Mouse (Mus musculus): ENCODE results near the gene Trappc2l.
A peak's percentile ranks its signal among the peaks of the same experiment; 100 is the strongest.

Trappc2l gene

DNA sequence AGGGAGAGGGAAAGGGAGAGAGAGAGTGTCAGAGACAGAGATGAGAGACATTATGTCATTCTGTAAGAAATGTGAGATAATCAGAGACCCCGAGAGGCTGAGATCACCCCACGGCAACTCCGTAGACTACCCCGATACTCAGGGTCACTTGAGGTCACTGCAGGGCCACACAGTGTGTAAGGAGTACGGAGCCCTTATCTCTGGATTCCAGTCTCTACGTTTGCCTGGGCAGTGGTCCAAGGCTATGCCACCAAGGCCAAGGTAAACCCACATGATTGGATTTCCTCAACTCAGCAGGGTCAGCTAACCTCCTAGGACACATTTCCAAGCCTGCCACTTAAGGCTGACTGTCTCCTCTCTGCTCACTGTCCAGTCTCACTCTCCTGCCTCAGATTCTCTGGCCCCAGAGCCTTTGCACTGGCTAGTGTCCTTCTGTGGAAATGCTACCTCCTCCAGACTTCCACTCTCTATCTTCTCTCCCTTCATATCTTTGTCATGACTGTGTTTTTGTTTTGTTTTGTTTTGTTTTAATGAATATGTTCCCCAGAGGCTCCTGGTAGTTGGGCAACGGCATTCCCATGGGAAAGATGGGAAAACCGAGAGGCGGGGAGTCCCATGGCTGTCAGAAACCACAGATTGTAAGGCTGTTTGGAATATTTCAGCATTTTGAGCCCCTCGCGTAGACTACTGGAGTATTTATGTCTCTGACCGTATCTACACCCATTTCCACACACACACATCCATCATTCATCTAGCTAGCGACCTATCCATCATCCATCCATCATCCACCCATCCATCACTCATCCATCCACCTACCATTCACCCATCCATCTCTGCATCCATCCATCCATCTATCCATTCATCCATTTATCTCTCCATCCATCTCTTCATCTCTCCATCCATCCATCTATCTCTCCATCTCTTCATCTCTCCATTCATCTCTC is 44.9 kb downstream of the Trappc2l start:
- DNase-seq (ENCODE audit: low spot score), result peak; percentile 82

DNA sequence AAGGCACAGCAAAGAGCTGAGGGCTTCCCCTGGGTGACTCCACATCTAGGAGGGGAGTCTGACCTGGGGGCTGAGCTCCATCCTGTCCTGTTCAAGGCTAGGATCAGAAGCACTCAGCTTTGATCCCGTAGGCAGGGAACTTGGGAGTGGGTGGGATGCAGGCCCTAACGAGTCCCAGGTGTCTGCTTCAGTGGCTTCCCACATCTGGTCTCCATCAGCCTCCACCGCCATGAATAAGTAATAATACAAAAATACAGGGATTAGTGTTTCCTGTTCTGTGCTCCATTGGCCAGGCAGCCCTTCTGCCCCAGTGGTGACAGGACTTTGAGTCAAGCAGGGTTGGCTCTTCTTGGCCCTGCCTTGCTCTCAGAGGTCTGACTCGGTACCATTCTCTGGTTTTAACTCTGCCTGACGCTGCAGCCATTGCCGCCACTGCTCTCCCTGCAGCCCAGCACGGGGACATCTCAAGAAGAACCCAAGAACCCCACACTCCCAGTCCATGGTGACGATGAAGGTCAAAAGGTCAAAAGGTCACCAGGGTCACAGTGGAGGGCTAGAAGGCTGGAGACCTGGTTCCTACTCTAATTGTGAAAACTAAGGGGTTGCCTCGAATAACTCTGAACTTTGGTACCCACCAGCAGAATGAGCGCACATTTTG is 46.8 kb downstream of the Trappc2l start:
- no peak for DNase-seq (ENCODE audit: low spot score)

DNA sequence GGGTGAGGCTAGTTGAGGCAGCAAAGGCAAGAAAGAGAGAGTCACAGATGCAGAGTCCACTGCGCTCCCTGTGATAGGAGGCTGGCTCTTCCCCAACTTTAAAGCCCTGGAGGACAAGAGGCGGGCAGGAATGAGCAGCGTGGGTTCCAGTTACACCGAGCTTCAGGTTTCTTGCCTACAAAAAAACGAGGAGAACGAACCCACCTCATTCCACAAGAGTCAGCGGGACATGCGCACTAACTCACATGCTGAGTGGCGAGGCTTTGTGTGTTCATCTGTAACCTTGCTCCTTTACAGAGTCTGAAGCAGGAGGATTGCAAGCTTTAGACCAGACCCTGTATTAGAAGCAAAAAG is 47.3 kb downstream of the Trappc2l start:
- DNase-seq (ENCODE audit: low spot score), result no peak

DNA sequence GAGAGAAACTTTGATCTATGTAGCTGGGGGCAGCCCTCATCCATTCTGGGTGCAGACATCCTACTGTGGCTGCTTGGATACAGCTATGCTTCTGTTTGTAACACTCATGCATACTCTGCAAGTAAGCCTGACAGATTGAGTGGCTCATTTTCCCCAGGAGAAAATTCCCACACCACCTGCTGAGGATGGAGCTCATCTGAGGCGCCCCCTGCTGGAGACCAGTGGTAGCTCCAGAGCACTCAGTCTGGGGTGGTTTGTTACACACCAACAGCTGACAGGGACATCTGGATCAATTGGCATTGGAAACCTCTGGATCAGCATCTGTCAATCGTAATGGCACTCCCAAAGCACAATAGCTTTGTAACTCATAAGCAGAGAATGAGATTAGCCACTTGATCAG is 48.6 kb downstream of the Trappc2l start:
- DNase-seq (ENCODE audit: low spot score), result no peak

- peak; percentile 65 for DNase-seq (ENCODE audit: low spot score)
Observed at GRCm38 (mm10) chr8:122661138-122661537, 49.7 kb downstream of the Trappc2l start.

GRCm38 (mm10) chr8:122661894-122662293 is 50.5 kb downstream of the Trappc2l start:
- DNase-seq (ENCODE audit: low spot score), result no peak

- no peak for DNase-seq (ENCODE audit: low spot score)
Observed at GRCm38 (mm10) chr8:122663106-122663505, 51.7 kb downstream of the Trappc2l start.

DNA sequence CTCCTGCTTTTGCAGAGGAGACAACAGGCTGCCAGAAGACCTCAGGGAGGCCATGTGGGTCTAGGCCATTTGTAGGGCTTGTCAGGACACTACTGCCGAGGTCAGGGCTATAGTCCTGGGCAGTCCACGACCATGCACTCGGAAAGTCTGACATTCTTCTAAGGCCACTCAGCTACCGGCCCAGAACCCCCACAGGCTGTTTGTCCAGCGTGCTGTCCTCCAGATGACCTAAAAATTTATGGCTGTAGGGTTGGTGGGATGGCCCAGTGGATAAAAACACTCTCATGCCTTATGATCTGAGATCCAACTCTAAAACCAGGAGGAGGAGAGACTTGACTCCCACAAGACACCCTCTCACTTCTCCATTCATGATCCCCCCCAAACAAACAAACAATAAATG is 52.2 kb downstream of the Trappc2l start:
- DNase-seq (ENCODE audit: low spot score), result no peak

DNA sequence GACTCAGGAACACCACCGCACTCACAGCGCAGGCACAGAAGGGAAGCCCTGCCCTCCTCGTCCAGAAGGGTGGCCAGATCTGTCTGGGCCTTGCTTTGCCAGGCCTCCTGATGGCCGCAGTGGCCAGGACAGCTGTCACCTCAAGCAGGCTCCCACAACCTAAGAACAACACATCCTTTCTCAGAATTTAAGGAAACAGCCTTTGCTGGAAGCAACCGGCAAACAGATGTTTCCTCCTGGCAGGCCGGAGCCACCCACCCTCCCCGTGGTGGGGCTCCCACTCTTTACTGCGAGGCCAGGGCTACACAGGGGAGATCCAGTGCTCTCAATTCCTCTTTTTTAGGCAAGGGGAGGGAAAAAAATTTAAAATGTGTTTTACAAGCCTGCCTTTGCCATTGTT is 53.8 kb downstream of the Trappc2l start:
- DNase-seq (ENCODE audit: low spot score), result peak; percentile 20

DNA sequence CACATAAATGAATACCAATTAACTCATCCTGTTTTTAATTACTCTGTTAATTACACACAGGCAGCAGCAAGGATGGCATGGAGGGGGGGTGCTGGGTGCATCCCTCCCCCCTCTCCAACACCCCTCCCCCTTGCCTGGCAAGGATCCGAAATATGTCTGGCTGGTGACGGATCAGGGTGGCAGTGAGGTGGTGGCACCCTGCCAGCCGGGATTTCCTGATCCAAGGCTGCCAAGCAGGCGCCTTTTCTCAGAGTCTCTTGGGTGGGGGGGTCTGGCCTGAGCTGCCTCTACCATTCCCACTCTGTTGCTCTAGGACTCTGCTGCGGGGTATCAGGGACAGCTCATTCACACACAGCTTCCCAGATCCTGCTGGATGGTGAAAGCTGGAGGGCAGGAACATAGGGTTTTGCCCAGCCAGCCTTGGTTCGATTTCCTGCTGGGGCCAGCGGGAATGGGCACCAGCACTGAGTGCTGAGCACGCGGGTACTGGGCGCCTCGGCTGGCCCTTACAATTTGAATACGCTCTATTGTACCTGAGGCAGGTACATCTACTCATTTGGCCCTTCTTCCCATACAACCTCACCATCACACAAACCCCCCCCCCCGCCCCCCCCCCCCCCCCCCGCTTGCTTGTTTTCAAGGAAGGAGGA is 54.4 kb downstream of the Trappc2l start:
- peak; percentile 53 for DNase-seq (ENCODE audit: low spot score)
